Mouse (Mus musculus): Measurements from ENCODE around the gene Tbc1d22a. TPM values are rescaled to one million over a fixed set of nuclear protein-coding genes. Genes with fewer than 3 reads are reported as not detected.

Tbc1d22a gene
- polyA plus RNA-seq, 1 experiment: 31.7 TPM

- Histone ChIP-seq H3K36me3 (ENCODE audit: control insufficient read depth, insufficient read depth, low read length) (no peaks in the 10 kb centered on the region), H3K4me1 (ENCODE audit: control insufficient read depth, insufficient read depth, low read length) (peaks cover 28% of the 10 kb centered on the region), H3K27ac (ENCODE audit: insufficient read depth, low read depth, low read length) (peak overlapping the region; percentile 45)
These were observed 45.1 kb upstream of the Tbc1d22a start for GRCm38 (mm10) chr15:86168941-86169816.

GRCm38 (mm10) chr15:86169817-86170110, 44.5 kb upstream of the Tbc1d22a start:
- TF ChIP-seq POLR2A (IDR thresholded peaks at IDR 0.05; ENCODE audit: low read depth, low read length): no peak
- TF ChIP-seq CTCF (conservative IDR thresholded peaks at IDR 0.05; ENCODE audit: insufficient read depth, insufficient read length, low read depth, low read length): no peak
- H3K4me3 ChIP-seq (ENCODE audit: insufficient read depth, low read depth, low read length): no peak overlapping the region
- peaks cover 28% of the 10 kb centered on the region for H3K4me1 ChIP-seq (ENCODE audit: control insufficient read depth, insufficient read depth, low read length)
- H3K27me3 ChIP-seq (replicated peaks; ENCODE audit: control insufficient read depth, insufficient read depth, low read length): no peaks in the 10 kb centered on the region
- DNase-seq: peak; percentile 74
- peak overlapping the region; percentile 58 for H3K27ac ChIP-seq (ENCODE audit: insufficient read depth, low read depth, low read length)
- H3K36me3 ChIP-seq (ENCODE audit: control insufficient read depth, insufficient read depth, low read length): no peaks in the 10 kb centered on the region
- WGBS: 58% methylated on average over 4 of the region's 4 CpGs

More at GRCm38 (mm10) chr15:86168941-86169816, 45.1 kb upstream of the Tbc1d22a start:
- no peak for DNase-seq
- no peak overlapping the region for H3K4me3 ChIP-seq (ENCODE audit: insufficient read depth, low read depth, low read length)
- 66% methylated on average over 12 of the region's 12 CpGs for WGBS
- no peak for TF ChIP-seq POLR2A (IDR thresholded peaks at IDR 0.05; ENCODE audit: low read depth, low read length)
- no peak for TF ChIP-seq CTCF (conservative IDR thresholded peaks at IDR 0.05; ENCODE audit: insufficient read depth, insufficient read length, low read depth, low read length)
- H3K27me3 ChIP-seq (replicated peaks; ENCODE audit: control insufficient read depth, insufficient read depth, low read length): no peaks in the 10 kb centered on the region

DNA sequence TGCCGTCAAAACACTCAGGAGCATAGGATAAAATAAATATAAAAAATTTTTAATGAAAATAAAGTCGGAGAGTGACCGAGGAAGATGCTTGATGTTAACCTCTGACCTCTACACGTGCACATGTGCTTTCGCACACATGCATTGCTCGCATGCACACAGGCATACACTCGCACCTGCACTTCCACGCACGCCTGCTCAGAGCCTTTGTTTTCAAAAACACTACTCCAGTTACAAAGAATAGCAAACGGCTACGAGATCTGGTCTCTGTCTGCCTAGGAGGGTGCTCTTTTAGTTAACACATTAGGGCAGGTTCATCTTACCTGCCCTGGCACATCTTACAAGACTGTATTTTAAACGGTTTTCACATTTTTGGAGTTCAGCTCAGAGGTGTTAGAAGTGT, 42.9 kb upstream of the Tbc1d22a start:
- Histone ChIP-seq H3K4me1 (ENCODE audit: control insufficient read depth, insufficient read depth, low read length) (peaks cover 28% of the 10 kb centered on the region), H3K36me3 (ENCODE audit: control insufficient read depth, insufficient read depth, low read length) (no peaks in the 10 kb centered on the region), H3K27me3 (replicated peaks; ENCODE audit: control insufficient read depth, insufficient read depth, low read length) (no peaks in the 10 kb centered on the region), H3K27ac (ENCODE audit: insufficient read depth, low read depth, low read length) (no peak overlapping the region), H3K4me3 (ENCODE audit: insufficient read depth, low read depth, low read length) (no peak overlapping the region)
- DNase-seq: no peak
- WGBS: 81% methylated on average over 12 of the region's 12 CpGs
- no peak for TF ChIP-seq POLR2A (IDR thresholded peaks at IDR 0.05; ENCODE audit: low read depth, low read length)
- no peak for TF ChIP-seq CTCF (conservative IDR thresholded peaks at IDR 0.05; ENCODE audit: insufficient read depth, insufficient read length, low read depth, low read length)

DNA sequence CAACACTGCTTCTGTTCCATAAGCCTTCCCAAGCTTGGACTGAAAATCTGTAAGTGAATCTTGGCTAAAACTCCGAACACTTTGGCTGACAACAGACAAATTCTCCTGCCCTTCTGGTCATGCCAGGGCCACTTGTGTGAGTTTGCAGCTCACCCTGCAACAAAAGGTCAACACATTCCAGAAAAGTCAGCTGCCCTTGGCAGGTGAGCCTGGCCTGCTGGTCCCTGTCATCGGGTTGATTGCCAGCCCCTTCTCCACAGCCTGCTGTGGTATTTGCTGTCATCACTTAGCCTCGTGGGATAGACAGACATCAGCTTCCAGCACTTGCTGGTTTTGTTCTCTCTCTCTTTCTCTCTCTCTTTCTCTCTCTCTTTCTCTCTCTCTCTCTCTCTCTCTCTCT, 42.1 kb upstream of the Tbc1d22a start:
- H3K27me3 ChIP-seq (replicated peaks; ENCODE audit: control insufficient read depth, insufficient read depth, low read length): no peaks in the 10 kb centered on the region
- no peak overlapping the region for H3K4me3 ChIP-seq (ENCODE audit: insufficient read depth, low read depth, low read length)
- no peak for DNase-seq
- 45% methylated on average over 3 of the region's 3 CpGs for WGBS
- peaks cover 28% of the 10 kb centered on the region for H3K4me1 ChIP-seq (ENCODE audit: control insufficient read depth, insufficient read depth, low read length)
- H3K36me3 ChIP-seq (ENCODE audit: control insufficient read depth, insufficient read depth, low read length): no peaks in the 10 kb centered on the region
- H3K27ac ChIP-seq (ENCODE audit: insufficient read depth, low read depth, low read length): no peak overlapping the region
- TF ChIP-seq CTCF (conservative IDR thresholded peaks at IDR 0.05; ENCODE audit: insufficient read depth, insufficient read length, low read depth, low read length) (no peak), POLR2A (IDR thresholded peaks at IDR 0.05; ENCODE audit: low read depth, low read length) (no peak)

DNA sequence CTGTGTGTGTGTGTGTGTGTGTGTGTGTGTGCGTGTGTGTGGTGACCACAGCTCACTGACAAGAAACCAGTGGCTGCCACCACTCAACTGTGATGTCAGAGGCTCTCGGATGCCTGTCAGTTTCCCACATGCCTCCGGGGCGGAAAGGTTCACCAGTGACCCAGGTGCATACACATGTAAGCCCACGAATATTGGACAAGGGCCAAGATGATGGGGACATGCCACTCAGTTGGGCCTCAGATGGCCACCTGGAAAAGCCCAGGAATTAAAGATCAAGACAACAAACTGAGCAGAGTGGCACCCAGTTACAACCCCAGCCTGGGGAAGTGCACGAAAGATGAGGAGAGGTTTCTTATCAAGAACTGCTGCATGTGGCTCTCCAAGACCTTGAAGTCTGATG, 41.7 kb upstream of the Tbc1d22a start:
- peaks cover 28% of the 10 kb centered on the region for H3K4me1 ChIP-seq (ENCODE audit: control insufficient read depth, insufficient read depth, low read length)
- WGBS: 70% methylated on average over 6 of the region's 6 CpGs
- H3K27me3 ChIP-seq (replicated peaks; ENCODE audit: control insufficient read depth, insufficient read depth, low read length): no peaks in the 10 kb centered on the region
- no peak overlapping the region for H3K27ac ChIP-seq (ENCODE audit: insufficient read depth, low read depth, low read length)
- no peaks in the 10 kb centered on the region for H3K36me3 ChIP-seq (ENCODE audit: control insufficient read depth, insufficient read depth, low read length)
- TF ChIP-seq POLR2A (IDR thresholded peaks at IDR 0.05; ENCODE audit: low read depth, low read length) (no peak), CTCF (conservative IDR thresholded peaks at IDR 0.05; ENCODE audit: insufficient read depth, insufficient read length, low read depth, low read length) (no peak)
- no peak for DNase-seq
- H3K4me3 ChIP-seq (ENCODE audit: insufficient read depth, low read depth, low read length): no peak overlapping the region

DNA sequence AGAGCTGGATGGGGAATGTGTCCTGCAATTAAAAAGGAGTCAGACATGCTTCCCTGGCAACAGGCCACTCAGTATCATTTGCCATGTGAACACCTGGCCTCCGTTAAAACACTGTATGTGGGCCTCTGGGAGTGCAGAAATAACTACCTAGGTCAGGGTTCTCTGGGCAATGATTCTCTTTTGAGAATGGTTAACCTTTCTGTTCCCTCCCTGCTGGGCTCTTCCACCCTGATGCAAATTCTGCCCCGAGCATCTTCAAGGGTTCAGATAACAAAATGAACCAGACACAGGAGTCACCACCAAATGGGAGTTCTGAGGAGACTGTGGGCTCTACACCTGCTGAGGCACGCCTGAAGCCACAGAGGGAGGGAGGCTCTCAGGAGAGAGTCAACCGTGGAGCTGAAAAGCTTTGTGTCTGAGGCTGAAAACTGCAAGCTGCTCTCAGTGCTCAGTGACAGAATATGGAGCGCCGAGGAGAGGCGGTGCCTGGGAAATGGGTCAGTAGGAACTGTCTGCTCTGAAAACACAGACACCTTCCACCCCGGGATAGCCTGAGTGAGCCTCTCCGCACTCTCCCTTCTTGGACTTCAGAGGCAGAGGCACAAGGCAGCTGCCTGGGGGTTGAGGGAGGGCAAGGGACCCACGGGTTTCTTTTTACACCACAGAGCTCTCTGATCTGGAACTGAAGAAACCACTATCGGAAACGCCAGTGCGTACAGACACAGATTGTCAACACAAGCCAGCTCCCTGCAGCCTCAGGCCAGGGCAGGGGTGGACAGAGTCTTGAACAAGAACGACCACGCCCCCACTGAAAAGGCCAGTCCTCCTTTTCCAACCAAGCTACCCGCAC, 40.9 kb upstream of the Tbc1d22a start:
- Histone ChIP-seq H3K4me1 (ENCODE audit: control insufficient read depth, insufficient read depth, low read length) (peaks cover 22% of the 10 kb centered on the region), H3K27ac (ENCODE audit: insufficient read depth, low read depth, low read length) (no peak overlapping the region), H3K36me3 (ENCODE audit: control insufficient read depth, insufficient read depth, low read length) (no peaks in the 10 kb centered on the region), H3K27me3 (replicated peaks; ENCODE audit: control insufficient read depth, insufficient read depth, low read length) (no peaks in the 10 kb centered on the region), H3K4me3 (ENCODE audit: insufficient read depth, low read depth, low read length) (no peak overlapping the region)
- WGBS: 26% methylated on average over 16 of the region's 16 CpGs
- TF ChIP-seq POLR2A (IDR thresholded peaks at IDR 0.05; ENCODE audit: low read depth, low read length): no peak
- no peak for TF ChIP-seq CTCF (conservative IDR thresholded peaks at IDR 0.05; ENCODE audit: insufficient read depth, insufficient read length, low read depth, low read length)
- DNase-seq: peak; percentile 54

All from kidney, adult 2 months (tissue).